Mouse (Mus musculus): ENCODE results near the gene Krtap28-10. TPM values are rescaled to one million over a fixed set of nuclear protein-coding genes. Genes with fewer than 3 reads are reported as not detected.
"Not testable (repeated sequence)": the region's sequence is repeated elsewhere in the genome, so short reads cannot be mapped to it uniquely, and the experiment has no call there.

Krtap28-10 gene
- total RNA-seq, 2 experiments from 2014 or later = not detected

DNA sequence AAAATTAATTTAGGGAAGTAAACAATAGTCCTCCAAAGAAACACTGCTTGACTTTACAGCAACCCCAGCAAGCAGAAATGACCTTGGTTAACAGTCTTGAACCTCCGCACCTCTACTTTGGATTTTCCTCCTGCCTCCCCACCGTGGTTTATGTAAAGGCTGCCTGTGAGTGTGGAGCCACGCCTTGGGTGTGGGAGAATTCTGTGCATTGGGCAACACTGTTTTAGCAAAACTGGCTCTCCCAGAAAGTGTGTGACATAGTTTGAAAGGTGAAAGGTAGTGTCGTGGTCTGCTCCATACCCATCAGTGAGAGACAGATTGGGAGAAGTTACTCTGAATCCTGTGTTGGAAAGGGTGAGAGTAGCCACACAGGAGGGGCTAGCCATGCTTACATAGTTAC lies 3.2 kb downstream of the Krtap28-10 start:
- no peak overlapping the region for H3K4me3 ChIP-seq
- no peak for TF ChIP-seq CTCF (IDR thresholded peaks at IDR 0.05)
- no peak overlapping the region for H3K27ac ChIP-seq
- DNase-seq = no peak
- intact Hi-C loops (cut with DNase I) = no loop called here

DNA sequence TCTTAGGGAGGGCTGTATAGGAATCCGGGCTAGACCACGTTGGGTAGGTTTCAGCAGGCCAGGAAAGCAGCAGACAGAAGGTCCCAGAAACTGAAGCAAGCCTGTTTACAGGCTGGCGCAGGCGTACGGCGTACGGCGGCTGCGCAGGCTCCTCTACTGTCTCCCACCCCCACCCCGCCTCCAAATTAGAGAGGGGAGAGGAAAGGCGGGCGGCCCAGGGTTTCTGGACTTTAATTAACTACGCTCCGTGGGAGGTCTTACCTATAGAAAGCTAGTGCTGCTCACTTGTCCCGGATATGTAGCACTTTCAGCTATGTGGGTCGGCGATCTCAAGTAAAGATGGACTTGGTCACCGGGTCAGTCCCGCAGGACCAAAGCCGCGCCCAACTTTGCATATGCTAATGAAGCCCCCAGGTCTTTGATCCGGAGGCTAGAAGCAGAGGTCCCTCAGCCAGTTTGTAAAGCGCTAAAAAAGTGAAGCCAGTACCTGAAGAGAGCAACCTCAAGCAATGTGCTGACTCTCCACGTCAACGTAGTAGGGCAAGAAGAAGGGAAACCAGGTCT lies 4.1 kb downstream of the Krtap28-10 start, which contains the start of gene Slc19a3:
Gene Slc19a3, minus strand, starts transcription at position 340 of the 564 bp plus-strand sequence.
- peak; percentile 31 for DNase-seq
- Histone ChIP-seq H3K4me3 (peak within 1 kb of the TSS; percentile 72), H3K27ac (peak within 1 kb of the TSS; percentile 43)
- no peak for TF ChIP-seq CTCF (IDR thresholded peaks at IDR 0.05)
- intact Hi-C loops (cut with DNase I) = no loop called here

DNA sequence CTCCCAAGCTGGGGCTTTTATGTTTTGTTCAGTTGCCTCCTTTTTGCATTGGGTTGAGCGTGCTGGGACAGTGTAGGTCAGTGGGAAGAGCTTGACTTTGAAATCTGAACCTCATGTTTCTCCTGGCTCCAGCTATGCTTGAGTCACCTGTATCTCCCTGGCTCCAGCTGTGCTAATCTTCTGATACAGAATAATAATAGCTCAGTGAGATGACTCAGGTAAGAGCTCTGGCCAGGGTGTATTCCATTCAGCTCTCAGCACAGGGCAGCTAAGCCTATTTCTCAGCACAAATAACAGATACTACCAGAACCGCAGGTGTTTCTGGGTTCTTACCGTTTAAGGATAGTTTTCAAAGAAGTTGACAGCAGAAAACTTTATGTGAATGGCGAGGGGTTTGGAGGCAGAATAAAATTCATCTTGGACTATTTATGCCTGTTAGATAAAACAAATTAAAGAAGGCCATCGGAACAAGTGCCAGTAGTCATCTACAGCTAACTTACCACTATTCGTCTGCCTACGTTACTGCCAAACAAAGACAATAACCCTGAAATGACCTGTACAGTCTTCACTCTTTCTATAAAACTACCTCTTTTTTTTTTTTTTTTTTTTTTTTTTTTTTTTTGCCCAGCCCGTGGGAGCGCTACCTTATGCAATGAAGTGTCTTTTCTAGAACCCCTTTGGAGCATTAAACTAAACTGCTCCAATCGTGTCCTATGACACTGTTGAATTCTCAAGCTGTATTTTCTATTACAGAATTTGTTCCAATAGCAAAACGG lies 5.2 kb downstream of the Krtap28-10 start:
- intact Hi-C loops (cut with DNase I) = no loop called here
- Histone ChIP-seq H3K4me3 (peak overlapping the region; percentile 72; the same call in 1 of the 2 replicates), H3K27ac (no peak overlapping the region)
- DNase-seq = no peak
- no peak for TF ChIP-seq CTCF (IDR thresholded peaks at IDR 0.05)

DNA sequence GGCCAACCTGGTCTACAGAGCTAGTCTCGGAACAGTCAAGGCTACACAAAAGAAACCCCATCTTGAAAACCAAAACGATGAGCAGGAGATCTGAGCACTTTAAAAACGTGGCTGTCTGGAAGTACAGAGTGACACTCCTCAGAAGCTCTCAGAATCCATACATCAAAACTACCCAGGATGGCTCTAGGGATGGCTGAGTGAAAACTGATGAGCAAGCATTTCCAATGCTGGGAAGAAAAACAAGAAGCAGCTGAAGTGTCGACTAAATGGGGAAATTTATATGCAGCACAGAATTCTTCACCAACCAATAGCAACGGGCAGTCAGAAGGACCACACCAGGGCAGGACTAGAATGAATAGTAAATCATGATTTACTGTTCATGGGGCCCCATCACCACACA lies 7.8 kb downstream of the Krtap28-10 start:
- H3K27ac ChIP-seq = no peak overlapping the region
- intact Hi-C loops (cut with DNase I) = no loop called here
- no peak for TF ChIP-seq CTCF (IDR thresholded peaks at IDR 0.05)
- H3K4me3 ChIP-seq = no peak overlapping the region
- no peak for DNase-seq

DNA sequence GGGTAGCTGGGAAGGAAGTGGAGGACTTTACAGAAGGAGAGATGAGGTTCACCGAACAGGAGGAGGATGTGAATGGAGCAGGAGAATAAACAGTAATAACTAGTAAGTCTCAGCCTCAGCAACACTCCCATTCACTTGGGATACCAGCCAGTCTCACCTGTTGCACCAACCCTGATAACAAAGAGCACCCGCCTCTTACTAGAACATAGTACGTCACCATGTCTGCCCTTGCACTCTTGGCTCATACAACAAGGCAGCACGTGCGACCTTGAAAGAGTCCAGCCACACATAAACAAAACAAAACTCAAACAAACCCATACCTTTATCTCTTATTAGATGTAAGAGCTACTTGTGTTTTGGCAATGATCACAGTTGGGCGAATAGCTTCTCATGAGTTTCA lies 9.8 kb downstream of the Krtap28-10 start:
- intact Hi-C loops (cut with DNase I) = no loop called here
- no peak overlapping the region for H3K27ac ChIP-seq
- DNase-seq = no peak
- H3K4me3 ChIP-seq = no peak overlapping the region
- no peak for TF ChIP-seq CTCF (IDR thresholded peaks at IDR 0.05)

DNA sequence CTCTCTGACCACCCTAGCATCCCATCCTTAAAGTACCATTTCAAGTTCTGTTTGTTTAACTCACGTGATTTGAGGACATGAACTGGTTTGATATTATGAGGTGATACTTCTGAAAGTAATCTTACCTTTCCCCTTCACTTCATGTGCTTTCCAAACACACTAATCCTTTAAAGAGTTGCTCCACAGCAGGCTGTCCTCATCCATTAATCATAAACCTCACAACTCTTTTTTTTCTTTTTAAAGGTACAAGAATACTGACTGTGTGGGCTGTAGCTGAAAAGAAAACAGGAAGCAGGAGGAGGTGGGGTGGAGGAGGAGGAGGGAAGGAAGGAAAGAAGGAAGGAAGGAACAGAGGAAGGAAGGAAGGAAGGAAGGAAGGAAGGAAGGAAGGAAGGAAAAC lies 10.3 kb downstream of the Krtap28-10 start:
- H3K27ac ChIP-seq = no peak overlapping the region
- intact Hi-C loops (cut with DNase I) = no loop called here

DNA sequence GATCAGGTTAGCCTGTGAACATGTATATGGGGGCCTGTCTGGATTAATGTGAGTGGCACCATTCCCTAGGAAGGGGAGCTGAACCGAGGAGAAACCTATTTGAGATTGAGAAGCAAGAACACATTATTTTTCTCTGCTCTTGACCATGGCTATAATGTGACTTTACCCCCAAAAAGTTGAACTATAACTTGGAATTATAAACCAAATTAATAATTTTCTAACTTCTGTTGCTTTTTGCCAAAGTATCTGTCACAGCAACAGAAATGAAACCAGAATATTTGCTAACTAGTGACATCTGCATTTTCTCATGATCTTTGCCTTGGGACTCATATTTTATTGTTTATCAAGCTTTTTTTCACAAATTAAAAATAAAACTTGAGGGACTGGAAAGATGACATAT lies 25.7 kb downstream of the Krtap28-10 start:
- H3K4me3 ChIP-seq = no peak overlapping the region
- H3K27ac ChIP-seq = no peak overlapping the region
- intact Hi-C loops (cut with DNase I) = no loop called here
- DNase-seq = no peak
- TF ChIP-seq CTCF (IDR thresholded peaks at IDR 0.05) = no peak

More for the DNA sequence above, 10.3 kb downstream of the Krtap28-10 start:
- TF ChIP-seq CTCF (IDR thresholded peaks at IDR 0.05) = no peak
- no peak for DNase-seq
- H3K4me3 ChIP-seq = no peak overlapping the region

DNA sequence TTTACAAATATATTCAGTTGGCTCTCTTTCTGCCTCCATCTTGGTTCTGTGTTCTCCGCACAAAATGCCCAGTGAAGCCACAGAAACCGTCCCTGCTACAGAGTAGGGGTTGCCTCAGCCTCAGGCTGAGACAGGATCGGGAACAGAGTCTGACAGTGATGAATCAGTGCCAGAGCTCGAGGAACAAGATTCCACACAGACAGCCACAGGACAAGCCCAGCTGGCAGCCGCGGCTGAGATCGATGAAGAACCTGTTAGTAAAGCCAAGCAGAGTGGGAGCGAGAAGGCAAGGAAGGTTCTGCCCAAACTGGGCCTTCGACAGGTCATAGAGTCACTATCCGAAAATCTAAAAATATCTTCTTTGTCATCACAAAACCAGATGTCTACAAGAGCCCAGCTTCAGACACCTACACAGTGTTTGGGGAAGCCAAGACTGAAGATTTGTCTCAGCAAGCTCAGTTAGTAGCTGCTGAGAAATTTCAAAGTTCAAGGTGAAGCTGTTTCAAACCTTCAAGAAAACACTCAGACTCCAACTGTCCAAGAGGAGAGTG lies 26.9 kb downstream of the Krtap28-10 start:
- no peak overlapping the region for H3K4me3 ChIP-seq
- no peak for DNase-seq
- no peak for TF ChIP-seq CTCF (IDR thresholded peaks at IDR 0.05)
- intact Hi-C loops (cut with DNase I) = no loop called here
- H3K27ac ChIP-seq = no peak overlapping the region

DNA sequence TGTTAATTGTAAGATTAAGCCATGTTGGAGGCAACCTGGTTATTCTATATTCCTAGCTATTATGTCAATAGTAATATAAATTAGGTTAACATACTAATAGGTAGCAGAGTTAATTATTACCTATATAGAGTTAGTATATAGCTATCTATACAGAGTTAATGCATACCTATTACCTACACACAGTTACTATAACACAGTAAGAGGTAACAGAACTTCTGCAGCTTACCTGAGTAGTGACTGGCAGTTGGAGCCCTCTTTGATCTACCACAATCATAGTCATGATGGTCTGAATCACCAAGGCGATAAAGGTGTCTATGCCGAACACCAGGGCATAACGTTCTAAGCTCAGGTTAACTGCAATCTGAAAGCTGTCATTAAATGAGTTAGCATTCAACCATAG lies 27.8 kb downstream of the Krtap28-10 start:
- DNase-seq = no peak
- intact Hi-C loops (cut with DNase I) = no loop called here
- Histone ChIP-seq H3K4me3 (no peak overlapping the region), H3K27ac (no peak overlapping the region)
- no peak for TF ChIP-seq CTCF (IDR thresholded peaks at IDR 0.05)

DNA sequence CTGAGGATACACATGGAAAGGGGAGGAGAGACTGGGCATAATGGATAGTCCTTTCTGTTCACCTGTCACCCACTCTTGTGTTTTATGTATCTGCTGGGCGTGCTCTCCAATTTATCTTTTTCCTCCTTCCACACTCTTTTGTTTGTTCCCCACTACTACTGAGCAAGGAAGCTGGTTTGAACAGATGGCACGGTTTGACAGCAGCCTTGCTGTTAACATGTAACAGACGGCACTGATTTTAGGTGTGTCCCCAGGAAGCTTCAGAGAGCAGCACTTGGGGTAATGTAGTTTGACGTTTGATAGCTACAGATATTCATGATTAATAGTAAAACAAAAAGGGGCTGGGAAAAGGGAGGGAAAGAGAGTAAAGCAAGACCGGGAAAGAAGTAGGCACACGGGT lies 34.8 kb downstream of the Krtap28-10 start:
- DNase-seq = no peak
- no peak overlapping the region for H3K4me3 ChIP-seq
- intact Hi-C loops (cut with DNase I) = no loop called here
- no peak for TF ChIP-seq CTCF (IDR thresholded peaks at IDR 0.05)
- no peak overlapping the region for H3K27ac ChIP-seq

DNA sequence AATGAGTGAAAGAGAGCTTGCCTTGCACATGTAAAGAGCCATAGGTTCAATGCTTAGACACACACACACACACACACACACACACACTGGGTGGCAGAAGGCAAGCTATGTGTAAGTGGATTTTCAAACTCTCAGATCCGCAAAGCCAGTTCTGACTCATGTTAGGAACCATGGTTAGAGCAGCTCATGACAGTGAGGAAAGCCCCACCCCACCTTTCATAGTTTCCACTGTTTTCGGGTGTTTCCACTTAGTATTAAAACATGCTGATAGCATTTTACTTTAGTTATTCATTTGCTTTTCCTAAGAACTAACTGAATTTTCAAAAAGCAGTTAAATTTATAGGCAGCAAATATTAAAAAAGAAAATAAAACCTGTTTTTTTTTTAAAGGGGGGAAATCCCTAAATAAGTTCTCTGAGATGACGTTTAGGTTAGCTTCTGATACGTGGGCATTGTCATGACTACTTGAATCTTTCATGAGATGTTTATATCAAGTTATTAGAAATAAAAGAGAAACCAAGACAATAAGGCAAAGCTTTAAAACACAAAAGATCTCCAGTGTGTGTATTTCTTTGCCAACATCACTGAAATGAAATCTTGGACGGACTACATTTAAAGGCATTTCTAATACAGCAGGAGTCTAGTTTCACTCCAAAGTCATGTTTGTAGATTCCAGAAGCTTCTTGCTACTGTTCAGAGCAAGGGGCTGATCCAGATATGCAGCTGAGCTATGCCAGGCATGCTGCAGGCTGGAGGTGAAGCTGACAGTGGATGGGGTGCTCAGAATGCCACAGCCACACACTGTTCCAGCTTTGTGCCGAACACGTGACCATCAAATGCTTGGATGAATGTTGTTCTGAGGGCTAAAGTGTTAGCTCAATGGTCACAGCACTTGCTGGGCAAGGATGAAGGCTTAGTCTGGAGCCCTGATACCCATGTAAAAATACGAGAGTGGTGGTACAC lies 35.8 kb downstream of the Krtap28-10 start:
- H3K4me3 ChIP-seq = no peak overlapping the region
- intact Hi-C loops (cut with DNase I) = no loop called here
- no peak for DNase-seq
- no peak for TF ChIP-seq CTCF (IDR thresholded peaks at IDR 0.05)
- no peak overlapping the region for H3K27ac ChIP-seq

DNA sequence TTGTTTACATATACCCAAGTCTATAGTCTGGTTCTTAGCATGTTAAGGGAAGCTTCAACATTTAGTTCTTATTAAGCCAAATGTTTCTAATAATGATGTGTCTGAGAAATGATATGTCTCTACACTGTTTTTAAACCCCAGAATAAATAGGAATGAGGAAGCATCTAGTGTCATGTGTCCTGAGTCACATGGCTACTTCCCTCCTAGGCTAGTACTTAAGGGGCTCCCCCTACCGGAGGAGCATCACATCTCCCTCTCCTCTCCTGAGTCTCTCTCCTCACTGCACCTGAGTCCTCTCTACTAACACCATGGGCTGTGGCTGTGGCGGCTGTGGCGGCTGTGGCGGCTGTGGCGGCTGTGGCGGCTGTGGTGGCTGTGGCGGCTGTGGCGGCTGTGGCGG lies 42.0 kb downstream of the Krtap28-10 start, which contains the start of gene Gm47959:
Gene Gm47959, plus strand, starts transcription at position 243 of the 400 bp plus-strand sequence.
- intact Hi-C loops (cut with DNase I); DNase-seq: not testable (repeated sequence)

More for the DNA sequence above, 42.0 kb downstream of the Krtap28-10 start, which contains the start of gene Gm47959:
- H3K27ac ChIP-seq, H3K4me3 ChIP-seq: not testable (repeated sequence)

Data from gastrocnemius, adult 2 months (tissue).